Comparison of ENCODE assay signal across 8 mouse cellular contexts in the genomic region with DNA sequence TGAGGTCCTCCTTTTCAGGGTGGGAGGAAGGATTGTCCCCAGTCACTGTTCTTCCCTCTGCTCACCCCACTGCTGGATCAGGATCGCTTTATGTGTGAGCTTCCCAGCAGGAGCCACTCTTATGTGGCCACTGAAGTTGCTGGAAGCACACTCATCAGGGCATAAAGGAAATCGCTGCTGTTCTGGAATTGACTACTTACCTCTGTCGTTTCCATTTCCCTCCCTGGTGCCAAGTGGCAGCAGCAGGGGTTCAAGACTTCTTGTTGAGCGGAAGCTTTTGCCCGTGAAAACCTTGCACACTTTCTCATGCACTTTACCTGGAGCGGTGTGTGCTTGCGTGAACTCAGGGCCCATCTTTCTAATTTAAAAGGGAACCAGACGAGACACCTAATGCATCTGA. TPM values are rescaled to one million over a fixed set of nuclear protein-coding genes. Genes with fewer than 3 reads are reported as not detected.
DNase-seq lines count a peak whose midpoint lies in the region; ATAC-seq lines count a peak whose summit lies in the region.
"Had no signal": no experiment of that assay in that cellular context is flagged by ENCODE, and none has a peak within 500 bp of the region (broad histone marks: within the 10 kb centered on the region; RNA-seq: fewer than 3 reads in every experiment).

No protein-coding gene starts in this region.

- H3K27me3 ChIP-seq in kidney, embryonic 15.5 days, result peaks cover 24% of the 10 kb centered on the region; the same call in 1 of the 2 replicates
- H3K27me3 ChIP-seq in embryonic facial prominence, embryonic 13.5 days, result peaks cover 24% of the 10 kb centered on the region
- no peaks in the 10 kb centered on the region for H3K27me3 ChIP-seq in forebrain, embryonic 16.5 days (replicated peaks; ENCODE audit: control insufficient read depth, insufficient read depth, low read length)
- no peaks in the 10 kb centered on the region for H3K27me3 ChIP-seq in midbrain, embryonic 15.5 days (replicated peaks)

- no peaks in the 10 kb centered on the region for H3K36me3 ChIP-seq in kidney, embryonic 15.5 days
- no peaks in the 10 kb centered on the region for H3K36me3 ChIP-seq in embryonic facial prominence, embryonic 13.5 days
- H3K36me3 ChIP-seq in forebrain, embryonic 16.5 days (ENCODE audit: control insufficient read depth, insufficient read depth), result no peaks in the 10 kb centered on the region
- no peaks in the 10 kb centered on the region for H3K36me3 ChIP-seq in midbrain, embryonic 15.5 days (replicated peaks)
- H3K36me3 ChIP-seq: liver, embryonic 13.5 days had no signal

- no peak overlapping the region for H3K27ac ChIP-seq in kidney, embryonic 15.5 days
- H3K27ac ChIP-seq in embryonic facial prominence, embryonic 13.5 days, result no peak overlapping the region
- peak overlapping the region; percentile 87 for H3K27ac ChIP-seq in forebrain, embryonic 16.5 days (ENCODE audit: low read length)
- no peak overlapping the region for H3K27ac ChIP-seq in midbrain, embryonic 15.5 days
- H3K27ac ChIP-seq: liver, embryonic 13.5 days had no signal

- H3K4me1 ChIP-seq in kidney, embryonic 15.5 days, result peaks cover 12% of the 10 kb centered on the region; the same call in 1 of the 2 replicates
- peaks cover 10% of the 10 kb centered on the region for H3K4me1 ChIP-seq in embryonic facial prominence, embryonic 13.5 days
- H3K4me1 ChIP-seq in forebrain, embryonic 16.5 days (replicated peaks; ENCODE audit: control insufficient read depth, insufficient read depth, low read length), result peaks cover 11% of the 10 kb centered on the region
- peaks cover 21% of the 10 kb centered on the region for H3K4me1 ChIP-seq in midbrain, embryonic 15.5 days
- H3K4me1 ChIP-seq: liver, embryonic 13.5 days had no signal

- peak overlapping the region; percentile 78 for H3K4me3 ChIP-seq in kidney, embryonic 15.5 days (replicated peaks)
- no peak overlapping the region for H3K4me3 ChIP-seq in embryonic facial prominence, embryonic 13.5 days
- H3K4me3 ChIP-seq in forebrain, embryonic 16.5 days (replicated peaks; ENCODE audit: low read length), result no peak overlapping the region; the same call in 1 of the 2 replicates
- no peak overlapping the region; the same call in 1 of the 2 replicates for H3K4me3 ChIP-seq in midbrain, embryonic 15.5 days

- no peak overlapping the region for H3K9ac ChIP-seq in kidney, embryonic 15.5 days
- H3K9ac ChIP-seq in embryonic facial prominence, embryonic 13.5 days, result no peak overlapping the region
- no peak overlapping the region for H3K9ac ChIP-seq in forebrain, embryonic 16.5 days (replicated peaks; ENCODE audit: low read depth, low read length)
- H3K9ac ChIP-seq in midbrain, embryonic 15.5 days, result no peak overlapping the region
- H3K9ac ChIP-seq: liver, embryonic 13.5 days had no signal

- peak overlapping the region; percentile 98 for H3K4me2 ChIP-seq in kidney, embryonic 15.5 days
- H3K4me2 ChIP-seq in embryonic facial prominence, embryonic 13.5 days, result peak overlapping the region; percentile 98
- H3K4me2 ChIP-seq in forebrain, embryonic 16.5 days (ENCODE audit: low read length), result peak overlapping the region; percentile 64
- peak overlapping the region; percentile 66; the same call in 1 of the 2 replicates for H3K4me2 ChIP-seq in midbrain, embryonic 15.5 days

- WGBS in kidney, embryonic 15.5 days, result 47% methylated on average over 8 of the region's 8 CpGs
- 43% methylated on average over 8 of the region's 8 CpGs for WGBS in embryonic facial prominence, embryonic 13.5 days
- WGBS in forebrain, embryonic 16.5 days, result 41% methylated on average over 8 of the region's 8 CpGs
- 41% methylated on average over 8 of the region's 8 CpGs for WGBS in midbrain, embryonic 15.5 days

- no peaks in the 10 kb centered on the region for H3K9me3 ChIP-seq in kidney, embryonic 15.5 days (replicated peaks)
- H3K9me3 ChIP-seq in embryonic facial prominence, embryonic 13.5 days, result no peaks in the 10 kb centered on the region
- H3K9me3 ChIP-seq in forebrain, embryonic 16.5 days (ENCODE audit: control insufficient read depth, low read length), result no peaks in the 10 kb centered on the region
- H3K9me3 ChIP-seq in midbrain, embryonic 15.5 days, result no peaks in the 10 kb centered on the region
- H3K9me3 ChIP-seq: liver, embryonic 13.5 days had no signal

- no peak for ATAC-seq in kidney, embryonic 15.5 days (replicated peaks; ENCODE audit: low FRiP score)
- no peak for ATAC-seq in embryonic facial prominence, embryonic 13.5 days (ENCODE audit: insufficient number of reproducible peaks, insufficient read depth, low FRiP score, low TSS enrichment, low read depth)
- no peak for ATAC-seq in forebrain, embryonic 16.5 days
- ATAC-seq in midbrain, embryonic 15.5 days (replicated peaks), result no peak

- DNase-seq in kidney, postnatal 25 days, result no peak
- no peak for DNase-seq in embryo, embryonic 9.5 days (ENCODE audit: extremely low spot score)
- DNase-seq in ovary, postnatal 36 days (ENCODE audit: low spot score), result no peak

RNA-seq across cellular contexts. Expression of a gene that starts 0.7 kb away (rescaled TPM):
- 6.9 and 7.0 TPM in 2 replicates for polyA plus RNA-seq in kidney, embryonic 15.5 days (2015; fragmentation: Nextera tagmentation; extraction: Ambion mirVana)
- polyA plus RNA-seq in embryonic facial prominence, embryonic 13.5 days (2015; fragmentation: Nextera tagmentation; extraction: Ambion mirVana), result 13.7 and 14.9 TPM in 2 replicates
- polyA plus RNA-seq in forebrain, embryonic 16.5 days (2015; fragmentation: Nextera tagmentation; extraction: Ambion mirVana), result 62.2 and 78.0 TPM in 2 replicates
- polyA plus RNA-seq in midbrain, embryonic 15.5 days (2015; fragmentation: Nextera tagmentation; extraction: Ambion mirVana), result 94.5 and 110 TPM in 2 replicates
